Mouse (Mus musculus) heart, postnatal 0 days (tissue): ENCODE measurements around the gene Col4a1.

ENCODE experiments used
- CTCF ChIP-seq: IDR thresholded peaks from 2 replicates; pipeline ENCODE4 v1.5.1; 2016; ENCODE audit warnings: antibody characterized with exemption, control low read depth, low read depth
- EP300 ChIP-seq: IDR thresholded peaks from 2 replicates; pipeline ENCODE4 v1.6.1; 2016; ENCODE audit warnings: antibody characterized with exemption, low read depth

DNA sequence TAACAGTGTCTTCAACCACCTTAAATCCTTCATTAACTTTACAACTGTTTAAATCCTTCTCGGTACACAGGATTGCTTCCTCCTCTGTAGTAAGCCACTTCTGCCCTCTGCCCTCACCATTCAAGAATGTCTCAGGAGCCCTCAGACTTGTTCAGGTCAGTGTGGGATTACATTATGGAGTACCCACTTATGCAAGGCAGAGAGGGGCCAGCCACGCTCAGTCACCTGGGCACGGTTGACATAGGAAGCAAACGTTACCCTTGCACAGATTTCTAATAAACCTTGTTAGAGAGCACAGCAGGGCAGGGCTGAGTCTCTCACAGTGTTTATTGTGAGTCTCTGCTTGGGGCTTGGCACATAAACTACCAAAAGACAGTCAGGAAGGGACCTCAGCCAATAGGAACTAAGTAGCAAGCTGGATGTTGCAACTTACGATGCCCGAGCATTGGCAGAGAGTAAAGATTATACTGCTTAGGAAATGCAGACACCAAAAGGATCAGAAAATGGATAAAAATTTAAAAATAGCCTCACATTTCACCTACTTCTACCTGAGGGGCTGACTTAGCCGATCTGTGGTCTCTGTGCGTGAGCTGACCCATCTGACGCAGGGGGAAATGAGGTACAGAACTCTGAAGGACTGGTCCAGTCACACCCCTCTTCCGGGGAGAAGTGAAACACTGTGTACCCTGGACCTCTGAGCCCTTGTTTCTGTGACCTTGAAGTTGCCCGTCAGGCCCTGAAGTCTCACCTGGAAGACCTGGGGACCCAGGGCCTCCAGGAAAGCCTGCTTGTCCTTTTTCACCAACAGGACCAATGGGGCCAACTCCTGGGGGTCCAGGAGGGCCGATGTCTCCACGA, 86.8 kb downstream of the Col4a1 start:
- TF ChIP-seq CTCF = no peak
- no peak for TF ChIP-seq EP300
